20 mouse cellular contexts compared by ENCODE assay signal in genomic region chr11:35775606-35776005, GRCm38 (mm10). TPM values are rescaled to one million over a fixed set of nuclear protein-coding genes. Genes with fewer than 3 reads are reported as not detected.
DNase-seq lines count a peak whose midpoint lies in the region; ATAC-seq and TF ChIP-seq lines count a peak whose summit lies in the region.
"Had no signal": no experiment of that assay in that cellular context is flagged by ENCODE, and none has a peak within 500 bp of the region (broad histone marks: within the 10 kb centered on the region; RNA-seq: fewer than 3 reads in every experiment).

No protein-coding gene starts in this region.

- H3K4me2 ChIP-seq in kidney, embryonic 14.5 days (replicated peaks; ENCODE audit: low read depth, low read length): no peak overlapping the region
- H3K4me2 ChIP-seq in kidney, embryonic 16.5 days (replicated peaks; ENCODE audit: low read depth, low read length): no peak overlapping the region
- H3K4me2 ChIP-seq: embryonic facial prominence, embryonic 12.5 days; forebrain, embryonic 13.5 days; forebrain, embryonic 15.5 days had no signal

- no peak overlapping the region for H3K27ac ChIP-seq in kidney, adult 2 months (ENCODE audit: insufficient read depth, low read depth, low read length)
- no peak overlapping the region for H3K27ac ChIP-seq in kidney, embryonic 14.5 days (ENCODE audit: low read depth, low read length)
- H3K27ac ChIP-seq in kidney, embryonic 16.5 days (ENCODE audit: low read length): no peak overlapping the region
- H3K27ac ChIP-seq in limb, embryonic 10.5 days: no peak overlapping the region
- H3K27ac ChIP-seq: embryonic facial prominence, embryonic 10.5 days; embryonic facial prominence, embryonic 12.5 days; forebrain, embryonic 13.5 days; forebrain, embryonic 15.5 days had no signal

- H3K27me3 ChIP-seq in kidney, adult 2 months (replicated peaks; ENCODE audit: control insufficient read depth, insufficient read depth, low read length): no peaks in the 10 kb centered on the region
- no peaks in the 10 kb centered on the region for H3K27me3 ChIP-seq in kidney, embryonic 14.5 days (ENCODE audit: control insufficient read depth, insufficient read depth, low read length)
- H3K27me3 ChIP-seq in kidney, embryonic 16.5 days (ENCODE audit: insufficient read depth, low read length): no peaks in the 10 kb centered on the region
- H3K27me3 ChIP-seq in limb, embryonic 10.5 days (ENCODE audit: low read depth, poor library complexity, severe bottlenecking): no peaks in the 10 kb centered on the region
- H3K27me3 ChIP-seq: embryonic facial prominence, embryonic 12.5 days; forebrain, embryonic 13.5 days; forebrain, embryonic 15.5 days; Patski had no signal

- H3K36me3 ChIP-seq in kidney, adult 2 months (ENCODE audit: control insufficient read depth, insufficient read depth, low read length): peaks cover 14% of the 10 kb centered on the region
- H3K36me3 ChIP-seq in kidney, embryonic 14.5 days (ENCODE audit: control insufficient read depth, insufficient read depth, low read length): peaks cover 48% of the 10 kb centered on the region
- H3K36me3 ChIP-seq in kidney, embryonic 16.5 days (ENCODE audit: insufficient read depth, low read length): peaks cover 30% of the 10 kb centered on the region
- peaks cover 70% of the 10 kb centered on the region for H3K36me3 ChIP-seq in limb, embryonic 10.5 days

- 88% methylated on average over 3 of the region's 3 CpGs for WGBS in kidney, adult 2 months
- 93% methylated on average over 3 of the region's 3 CpGs for whole genome bisulfite sequencing in kidney, embryonic 14.5 days
- 97% methylated on average over 3 of the region's 3 CpGs for WGBS in kidney, embryonic 16.5 days
- WGBS in limb, embryonic 10.5 days: 96% methylated on average over 3 of the region's 3 CpGs

- DNase-seq in kidney, adult 2 months: peak; percentile 49
- DNase-seq in kidney, postnatal 36 days: peak; percentile 15 to 40
- DNase-seq in limb, embryonic 10.5 days (ENCODE audit: low spot score): no peak
- DNase-seq: adrenal gland, adult 8-10 months; adrenal gland, postnatal 14 days; adrenal gland, postnatal 36 days; cerebellum, adult 11-12 months; cerebellum, adult 2 months; cerebellum, adult 9-10 months; cerebellum, postnatal 10 days; cerebellum, postnatal 25 days; forebrain, postnatal 0 days had no signal

- H3K4me3 ChIP-seq in kidney, adult 2 months (ENCODE audit: insufficient read depth, low read depth, low read length): no peak overlapping the region
- no peak overlapping the region for H3K4me3 ChIP-seq in kidney, embryonic 14.5 days (ENCODE audit: low read length)
- H3K4me3 ChIP-seq in kidney, embryonic 16.5 days (ENCODE audit: low read length): no peak overlapping the region
- H3K4me3 ChIP-seq in limb, embryonic 10.5 days: no peak overlapping the region
- H3K4me3 ChIP-seq: embryonic facial prominence, embryonic 10.5 days; embryonic facial prominence, embryonic 12.5 days; forebrain, embryonic 13.5 days; forebrain, embryonic 15.5 days had no signal

- TF ChIP-seq CTCF in kidney, adult 2 months (conservative IDR thresholded peaks at IDR 0.05; ENCODE audit: insufficient read depth, insufficient read length, low read depth, low read length): no peak

- H3K9ac ChIP-seq in kidney, embryonic 14.5 days (ENCODE audit: low read depth, low read length): no peak overlapping the region
- H3K9ac ChIP-seq in kidney, embryonic 16.5 days (replicated peaks; ENCODE audit: low read length): no peak overlapping the region
- H3K9ac ChIP-seq: embryonic facial prominence, embryonic 12.5 days; forebrain, embryonic 13.5 days; forebrain, embryonic 15.5 days; forebrain, postnatal 0 days had no signal

- H3K4me1 ChIP-seq in kidney, adult 2 months (ENCODE audit: control insufficient read depth, insufficient read depth, low read length): peaks cover 7% of the 10 kb centered on the region; the same call in 1 of the 2 replicates
- H3K4me1 ChIP-seq in kidney, embryonic 14.5 days (ENCODE audit: control insufficient read depth, insufficient read depth, low read length): peaks cover 8% of the 10 kb centered on the region
- peaks cover 13% of the 10 kb centered on the region for H3K4me1 ChIP-seq in kidney, embryonic 16.5 days (ENCODE audit: insufficient read depth, low read length)
- peaks cover 11% of the 10 kb centered on the region for H3K4me1 ChIP-seq in limb, embryonic 10.5 days

- no peak for ATAC-seq in kidney, embryonic 14.5 days (ENCODE audit: low FRiP score, low TSS enrichment)
- no peak for ATAC-seq in kidney, embryonic 16.5 days (ENCODE audit: low FRiP score, low TSS enrichment)
- ATAC-seq: activated CD4-positive, CD25-positive, alpha-beta regulatory T cell, adult 4 months; forebrain, embryonic 13.5 days; forebrain, embryonic 15.5 days; forebrain, postnatal 0 days; Patski had no signal

- TF ChIP-seq POLR2A in kidney, adult 2 months (IDR thresholded peaks at IDR 0.05; ENCODE audit: low read depth, low read length): no peak

- no peaks in the 10 kb centered on the region for H3K9me3 ChIP-seq in kidney, embryonic 14.5 days (ENCODE audit: control insufficient read depth, low read length)
- H3K9me3 ChIP-seq in kidney, embryonic 16.5 days (ENCODE audit: low read length): no peaks in the 10 kb centered on the region
- H3K9me3 ChIP-seq in limb, embryonic 10.5 days (replicated peaks): no peaks in the 10 kb centered on the region
- H3K9me3 ChIP-seq: embryonic facial prominence, embryonic 10.5 days; embryonic facial prominence, embryonic 12.5 days; forebrain, embryonic 13.5 days; forebrain, embryonic 15.5 days had no signal

RNA-seq across cellular contexts. Expression of gene Pank3, which starts 6.3 kb away (rescaled TPM):
- 8.0 and 10.4 TPM in 2 replicates for polyA plus RNA-seq in kidney, adult 2 months (2012; rRNA removed)
- 13.9 and 22.8 TPM in 2 replicates for polyA plus RNA-seq in kidney, embryonic 14.5 days (2014; fragmentation: Nextera tagmentation; extraction: Ambion mirVana)
- polyA plus RNA-seq in kidney, embryonic 16.5 days (2015; fragmentation: Nextera tagmentation; extraction: Ambion mirVana): 12.0 and 13.7 TPM in 2 replicates
- 9.9 and 14.1 TPM in 2 replicates for polyA plus RNA-seq in limb, embryonic 10.5 days (2016; fragmentation: Nextera tagmentation; extraction: Ambion mirVana)

RNA-seq across cellular contexts. Expression of gene Fbll1, which starts 23.1 kb away (rescaled TPM):
- 0.05 TPM in 1 of 2 replicates, not detected in the other for polyA plus RNA-seq in kidney, adult 2 months (2012; rRNA removed)
- not detected in 2 replicates for polyA plus RNA-seq in kidney, embryonic 14.5 days (2014; fragmentation: Nextera tagmentation; extraction: Ambion mirVana)
- not detected in 2 replicates for polyA plus RNA-seq in kidney, embryonic 16.5 days (2015; fragmentation: Nextera tagmentation; extraction: Ambion mirVana)
- polyA plus RNA-seq in limb, embryonic 10.5 days (2016; fragmentation: Nextera tagmentation; extraction: Ambion mirVana): not detected in 2 replicates
- polyA plus RNA-seq: activated CD4-positive, CD25-positive, alpha-beta regulatory T cell, adult 4 months; Patski had no signal

RNA-seq across cellular contexts. Expression of gene Rars, which starts 58.7 kb away (rescaled TPM):
- polyA plus RNA-seq in kidney, adult 2 months (2012; rRNA removed): 14.5 and 19.3 TPM in 2 replicates
- 108 TPM in 2 replicates for polyA plus RNA-seq in kidney, embryonic 14.5 days (2014; fragmentation: Nextera tagmentation; extraction: Ambion mirVana)
- 96.5 and 97.2 TPM in 2 replicates for polyA plus RNA-seq in kidney, embryonic 16.5 days (2015; fragmentation: Nextera tagmentation; extraction: Ambion mirVana)
- 109 and 113 TPM in 2 replicates for polyA plus RNA-seq in limb, embryonic 10.5 days (2016; fragmentation: Nextera tagmentation; extraction: Ambion mirVana)
